Mouse (Mus musculus) embryo, embryonic 11.5 days (tissue): Measurements from ENCODE around the gene Mettl23.
"Not testable (repeated sequence)": the region's sequence is repeated elsewhere in the genome, so short reads cannot be mapped to it uniquely, and the experiment has no call there.

ENCODE experiments used
- DNase-seq: peaks from one replicate; pipeline ENCODE4 v3.0.0-alpha.2; 2012; ENCODE audit warnings: low read depth, low spot score

Mettl23 gene

GRCm38 (mm10) chr11:116847187-116848085, 4.4 kb downstream of the Mettl23 start:
- DNase-seq, result no peak

- DNase-seq, result no peak
Measured at GRCm38 (mm10) chr11:116848086-116848876, 5.2 kb downstream of the Mettl23 start.

GRCm38 (mm10) chr11:116848877-116849178, 5.8 kb downstream of the Mettl23 start:
- not testable (repeated sequence) for DNase-seq

- no peak for DNase-seq
Measured at GRCm38 (mm10) chr11:116849587-116849986, 6.5 kb downstream of the Mettl23 start.

GRCm38 (mm10) chr11:116850085-116850484, 7.0 kb downstream of the Mettl23 start:
- DNase-seq, result no peak

- DNase-seq, result no peak
Measured at GRCm38 (mm10) chr11:116850833-116851477, 7.9 kb downstream of the Mettl23 start.

GRCm38 (mm10) chr11:116851576-116852290, 8.7 kb downstream of the Mettl23 start:
- DNase-seq, result no peak

GRCm38 (mm10) chr11:116852291-116852890, 9.3 kb downstream of the Mettl23 start, which contains the start of gene Mfsd11:
Gene Mfsd11 (plus strand): TSS chr11:116852440.
- peak; percentile 46 for DNase-seq

GRCm38 (mm10) chr11:116852891-116853511, 9.9 kb downstream of the Mettl23 start, which contains the start of gene Srsf2:
Gene Srsf2 (minus strand): TSS chr11:116853094.
- DNase-seq, result peak; percentile 91

- peak; percentile 90 for DNase-seq
Measured at GRCm38 (mm10) chr11:116853512-116853928, 10.4 kb downstream of the Mettl23 start.

- DNase-seq, result no peak
Measured at GRCm38 (mm10) chr11:116854279-116854678, 11.2 kb downstream of the Mettl23 start.

GRCm38 (mm10) chr11:116857183-116857850, 14.2 kb downstream of the Mettl23 start:
- DNase-seq, result no peak

GRCm38 (mm10) chr11:116864444-116864843, 21.4 kb downstream of the Mettl23 start:
- DNase-seq, result no peak

GRCm38 (mm10) chr11:116865945-116866585, 23.0 kb downstream of the Mettl23 start:
- DNase-seq, result no peak

GRCm38 (mm10) chr11:116868129-116868528, 25.1 kb downstream of the Mettl23 start:
- DNase-seq, result no peak

GRCm38 (mm10) chr11:116869223-116869622, 26.1 kb downstream of the Mettl23 start:
- DNase-seq, result no peak

GRCm38 (mm10) chr11:116869641-116870040, 26.6 kb downstream of the Mettl23 start:
- DNase-seq, result no peak

- no peak for DNase-seq
Measured at GRCm38 (mm10) chr11:116871538-116871937, 28.5 kb downstream of the Mettl23 start.

GRCm38 (mm10) chr11:116873987-116874386, 30.9 kb downstream of the Mettl23 start:
- DNase-seq, result no peak
